Mouse (Mus musculus) megakaryocyte, embryonic 14.5 days (primary cell): ENCODE data around the gene Gm49388. TPM values are rescaled to one million over a fixed set of nuclear protein-coding genes. Genes with fewer than 3 reads are reported as not detected.
"Not testable (repeated sequence)": the region's sequence is repeated elsewhere in the genome, so short reads cannot be mapped to it uniquely, and the experiment has no call there.

Experiments
- H3K27me3 ChIP-seq: replicated peaks from 2 replicates; pipeline ENCODE3; 2012; ENCODE audit warnings: inconsistent platforms
- H3K36me3 ChIP-seq: replicated peaks from 2 replicates; pipeline ENCODE3; 2012; ENCODE audit warnings: low read length, inconsistent platforms, mixed read lengths
- H3K4me1 ChIP-seq: 2 replicates; pipeline ENCODE4 v1.6.1; 2012; ENCODE audit warnings: inconsistent platforms
- H3K4me3 ChIP-seq: replicated peaks from 2 replicates; pipeline ENCODE3; 2012; ENCODE audit warnings: moderate library complexity, mild to moderate bottlenecking, inconsistent platforms
- H3K9me3 ChIP-seq: 2 replicates; pipeline ENCODE4 v1.6.1; 2012; ENCODE audit warnings: inconsistent platforms
- FLI1 ChIP-seq: IDR thresholded peaks from 2 replicates; pipeline ENCODE4 v1.6.1; 2012; ENCODE audit warnings: low read length, inconsistent platforms, mixed read lengths
- GATA1 ChIP-seq: IDR thresholded peaks from 3 replicates; pipeline ENCODE4 v1.6.1; 2012; ENCODE audit warnings: mixed read lengths, low read length, inconsistent platforms, borderline replicate concordance
- polyA plus RNA-seq: library from polyadenylated mRNA; stranded (reverse); fragments of >175 nt; gene quantifications from 2 replicates; pipeline ENCODE4 v1.2.3, GENCODE M21; 2012; ENCODE audit warnings: low replicate concordance; ENCODE audit not compliant: insufficient read depth

Gm49388 gene
- polyA plus RNA-seq, 1 experiment, result not detected

DNA sequence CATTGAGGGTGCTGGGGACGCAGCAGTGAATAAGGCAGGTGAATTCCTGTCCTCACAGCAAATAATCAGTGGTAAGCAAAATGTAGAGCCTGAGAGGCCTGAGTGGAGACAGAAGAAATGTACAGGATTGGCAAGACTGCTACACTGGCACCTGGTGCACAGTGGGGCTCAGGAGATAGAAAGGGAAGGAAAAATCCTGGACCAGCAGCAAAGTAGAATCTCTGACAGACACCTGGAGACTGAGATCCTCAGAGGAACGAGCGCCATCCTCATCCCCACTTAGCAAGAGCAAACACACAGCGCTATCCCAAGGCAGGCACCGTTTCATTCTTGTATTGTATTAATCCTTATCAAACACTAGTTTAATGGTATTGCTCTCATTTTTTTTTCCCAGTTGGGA, 52.1 kb downstream of the Gm49388 start:
- Histone ChIP-seq H3K27me3 (no peaks in the 10 kb centered on the region), H3K9me3 (peaks cover 2% of the 10 kb centered on the region), H3K4me1 (peaks cover 30% of the 10 kb centered on the region), H3K36me3 (peaks cover under 1% of the 10 kb centered on the region), H3K4me3 (no peak overlapping the region)
- no peak for TF ChIP-seq FLI1
- TF ChIP-seq GATA1, result no peak

DNA sequence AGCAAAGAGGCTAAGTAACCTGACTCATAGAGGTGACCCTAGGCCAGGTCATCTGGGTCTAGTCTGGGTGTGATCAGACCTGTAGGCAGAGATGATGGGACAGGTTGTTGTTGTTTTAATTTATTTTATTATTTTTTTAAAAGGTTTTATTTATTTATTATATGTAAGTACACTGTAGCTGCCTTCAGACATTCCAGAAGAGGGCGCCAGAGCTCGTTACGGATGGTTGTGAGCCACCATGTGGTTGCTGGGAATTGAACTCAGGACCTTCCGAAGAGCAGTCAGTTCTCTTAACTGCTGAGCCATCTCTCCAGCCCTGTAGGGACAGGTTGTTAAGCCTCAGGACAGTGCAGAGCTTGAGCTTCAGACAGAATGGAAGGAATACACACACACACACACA, 52.5 kb downstream of the Gm49388 start:
- not testable (repeated sequence) for H3K36me3 ChIP-seq, H3K9me3 ChIP-seq, H3K27me3 ChIP-seq, H3K4me3 ChIP-seq
- peaks cover 34% of the 10 kb centered on the region for H3K4me1 ChIP-seq

DNA sequence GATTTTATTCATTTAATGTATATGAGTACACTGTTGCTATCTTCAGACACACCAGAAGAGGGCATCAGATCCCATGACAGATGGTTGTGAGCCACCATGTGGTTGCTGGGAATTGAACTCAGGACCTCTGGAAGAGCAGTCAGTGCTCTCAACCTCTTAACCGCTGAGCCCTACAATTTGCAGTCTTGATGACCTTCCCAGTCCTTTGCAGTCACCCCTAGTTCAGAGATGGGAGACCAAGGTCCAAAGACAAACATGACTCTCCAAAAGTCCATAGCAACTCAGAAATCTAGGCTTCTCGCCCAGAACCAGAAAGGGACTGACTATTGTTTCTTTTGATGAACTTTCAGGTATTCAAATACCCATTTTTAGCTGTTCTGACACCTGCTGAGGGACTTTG, 54.6 kb downstream of the Gm49388 start:
- Histone ChIP-seq H3K4me1 (peaks cover 55% of the 10 kb centered on the region), H3K36me3 (peaks cover 26% of the 10 kb centered on the region)
- H3K4me3 ChIP-seq, H3K27me3 ChIP-seq, H3K9me3 ChIP-seq: not testable (repeated sequence)

DNA sequence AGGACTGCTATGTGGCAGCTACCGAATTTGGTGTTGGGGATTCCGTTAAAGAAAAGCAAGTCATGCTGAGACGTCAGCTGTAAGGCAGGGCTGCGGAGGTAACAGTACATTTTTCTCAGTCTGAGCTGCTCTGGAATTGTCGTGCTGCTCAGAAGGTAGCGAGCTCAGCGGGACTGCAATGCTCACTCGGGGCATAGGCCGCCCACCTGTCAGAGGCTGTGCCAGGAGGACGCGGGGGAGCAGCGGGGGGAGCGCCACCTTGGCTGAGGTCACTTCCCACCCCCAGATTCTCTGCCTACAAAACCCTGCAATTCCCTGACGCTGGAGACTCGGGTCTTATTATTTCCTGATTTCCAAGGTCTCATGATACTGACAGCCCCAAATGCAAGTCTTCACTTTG, 55.5 kb downstream of the Gm49388 start:
- Histone ChIP-seq H3K4me3 (peak overlapping the region; percentile 98), H3K36me3 (peaks cover 33% of the 10 kb centered on the region), H3K27me3 (no peaks in the 10 kb centered on the region), H3K9me3 (no peaks in the 10 kb centered on the region), H3K4me1 (peaks cover 61% of the 10 kb centered on the region)
- TF ChIP-seq GATA1, result no peak
- no peak for TF ChIP-seq FLI1

DNA sequence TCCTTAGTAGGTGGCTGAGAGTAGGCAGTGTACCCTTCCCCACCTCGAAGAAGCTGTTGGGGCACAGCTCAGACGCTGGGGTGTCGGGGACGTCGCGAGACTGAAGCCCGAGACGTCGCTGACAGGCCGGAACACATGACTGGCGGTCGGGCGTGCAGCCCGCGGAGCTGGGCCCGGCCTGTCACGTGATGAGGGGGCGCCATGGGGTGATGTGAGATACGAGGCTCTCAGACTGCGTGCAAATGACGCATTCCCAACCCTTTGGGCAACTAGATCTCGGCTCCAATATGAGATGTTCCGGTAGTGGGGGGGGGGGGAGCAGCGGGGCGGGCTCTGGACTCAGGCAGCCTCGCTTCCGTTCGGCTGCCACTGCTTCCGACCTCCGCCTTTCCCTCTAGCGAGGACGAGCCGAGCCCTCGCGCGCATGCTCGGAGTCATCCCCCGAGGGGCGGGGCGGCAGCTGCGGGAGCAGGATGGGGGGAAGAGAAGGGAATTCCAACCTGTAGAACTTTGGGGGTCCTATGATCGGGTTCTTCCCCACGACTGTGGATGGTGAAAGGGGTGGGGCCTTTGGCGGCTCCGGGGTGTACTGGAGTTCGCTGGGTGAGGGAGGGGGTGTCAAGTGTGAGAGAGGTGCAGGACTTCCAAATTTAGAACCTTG, 56.1 kb downstream of the Gm49388 start:
- Histone ChIP-seq H3K36me3 (peaks cover 39% of the 10 kb centered on the region), H3K4me1 (peaks cover 62% of the 10 kb centered on the region), H3K4me3 (peak overlapping the region; percentile 98), H3K27me3 (no peaks in the 10 kb centered on the region), H3K9me3 (no peaks in the 10 kb centered on the region)
- TF ChIP-seq GATA1, result no peak
- TF ChIP-seq FLI1, result no peak

DNA sequence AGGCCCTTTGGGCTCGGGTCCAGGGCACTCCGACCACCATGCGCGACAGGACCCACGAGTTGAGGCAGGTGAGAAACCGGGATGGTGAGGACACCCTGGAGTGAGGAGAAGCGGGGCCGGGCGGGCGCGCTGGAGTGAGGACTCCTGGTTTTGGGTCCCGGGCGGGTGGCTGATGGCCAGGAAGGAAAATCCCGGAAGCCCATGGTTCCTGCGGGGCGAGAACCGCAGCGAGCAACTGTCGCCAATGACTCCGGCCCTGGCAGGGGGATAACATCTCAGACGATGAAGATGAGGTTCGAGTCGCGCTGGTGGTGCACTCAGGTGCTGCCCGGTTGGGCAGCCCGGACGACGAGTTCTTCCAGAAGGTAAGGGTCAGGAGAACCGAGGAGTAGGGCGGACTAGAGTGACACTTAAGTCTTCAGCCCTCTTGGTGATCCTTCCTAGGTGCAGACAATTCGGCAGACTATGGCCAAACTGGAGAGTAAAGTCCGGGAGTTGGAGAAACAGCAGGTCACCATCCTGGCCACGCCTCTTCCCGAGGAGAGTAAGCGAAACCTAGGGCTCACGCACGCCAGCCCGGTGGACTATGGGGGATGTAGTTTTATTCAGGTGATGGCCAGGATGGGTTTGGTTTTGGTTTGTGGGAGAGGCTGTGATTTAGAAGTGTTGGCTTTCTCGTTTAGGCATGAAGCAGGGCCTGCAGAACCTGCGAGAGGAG, 56.8 kb downstream of the Gm49388 start:
- no peaks in the 10 kb centered on the region for H3K27me3 ChIP-seq
- TF ChIP-seq FLI1, result no peak
- peak overlapping the region; percentile 98 for H3K4me3 ChIP-seq
- no peaks in the 10 kb centered on the region for H3K9me3 ChIP-seq
- H3K36me3 ChIP-seq, result peaks cover 46% of the 10 kb centered on the region
- H3K4me1 ChIP-seq, result peaks cover 69% of the 10 kb centered on the region

DNA sequence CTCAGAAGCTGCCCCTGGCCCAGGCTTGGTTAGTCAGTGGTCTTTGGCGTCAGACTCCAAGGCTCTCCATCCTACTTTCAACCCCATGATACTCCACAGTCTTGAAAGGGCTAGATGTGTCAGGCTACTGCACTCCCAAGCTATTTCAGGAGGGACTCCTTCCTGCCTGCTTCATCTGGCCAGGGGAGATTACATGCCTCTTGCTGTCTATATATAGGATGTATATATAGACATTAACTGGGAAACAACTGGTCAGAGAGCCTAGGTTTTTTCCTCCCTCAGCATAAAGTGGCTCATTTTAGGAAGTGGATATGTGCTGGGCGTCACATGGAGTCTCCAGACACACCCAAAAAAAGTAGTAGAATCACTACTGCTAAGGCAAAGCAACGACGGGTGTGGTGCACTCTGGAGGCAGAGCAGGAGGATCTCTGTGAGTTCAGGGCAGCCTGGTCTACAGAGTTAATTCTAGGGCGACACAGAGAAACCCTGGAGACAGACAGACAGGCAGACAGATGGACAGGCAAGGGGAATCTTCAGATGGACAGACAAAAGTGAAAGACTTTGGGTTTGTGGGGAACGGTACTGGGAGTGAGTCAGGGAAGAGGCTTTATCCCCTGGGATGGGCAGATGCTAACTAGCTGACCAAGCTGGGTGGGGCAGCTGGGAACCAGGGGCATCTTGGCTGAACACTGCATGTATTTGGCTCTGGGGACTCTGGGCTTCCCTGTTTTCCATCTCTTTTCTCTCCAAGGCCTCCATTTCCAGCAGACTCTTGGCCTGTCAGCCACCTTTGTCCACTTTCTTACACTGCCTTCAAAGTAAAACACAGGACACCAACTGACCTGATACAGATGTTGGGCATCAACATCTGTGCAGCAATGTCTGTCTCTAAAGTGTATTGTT, 64.8 kb downstream of the Gm49388 start:
- H3K4me1 ChIP-seq, result peaks cover 80% of the 10 kb centered on the region
- no peaks in the 10 kb centered on the region for H3K27me3 ChIP-seq
- peak overlapping the region; percentile 86 for H3K4me3 ChIP-seq
- H3K36me3 ChIP-seq, result peaks cover 66% of the 10 kb centered on the region
- TF ChIP-seq GATA1 (peak; percentile 63; the same call in 1 of the 3 replicates), FLI1 (no peak; the same call in 1 of the 2 replicates)
- no peaks in the 10 kb centered on the region for H3K9me3 ChIP-seq

DNA sequence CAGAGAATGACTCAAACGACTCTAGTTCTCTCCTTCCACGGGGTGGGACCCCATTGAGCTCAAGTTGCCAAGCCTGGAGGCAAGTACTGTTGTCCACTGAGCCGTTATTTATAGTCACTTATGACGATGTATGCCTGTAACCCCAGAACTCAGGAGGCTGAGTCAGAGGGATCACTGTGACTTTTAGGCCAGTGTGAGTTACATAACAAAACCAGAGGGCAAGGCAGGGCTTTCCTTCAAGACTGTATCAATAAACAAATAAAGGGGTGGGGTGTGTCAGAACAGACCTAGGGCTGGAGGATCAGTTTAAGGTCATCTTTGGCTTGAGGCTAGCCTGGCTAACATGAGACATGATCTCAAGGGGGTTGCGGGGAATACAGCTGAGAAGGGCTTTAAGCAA, 65.5 kb downstream of the Gm49388 start:
- Histone ChIP-seq H3K4me3 (peak overlapping the region; percentile 86), H3K9me3 (no peaks in the 10 kb centered on the region), H3K4me1 (peaks cover 80% of the 10 kb centered on the region), H3K27me3 (no peaks in the 10 kb centered on the region), H3K36me3 (peaks cover 65% of the 10 kb centered on the region)
- TF ChIP-seq FLI1 (no peak), GATA1 (no peak)

Other genes with a start within 250 kb of the Gm49388 start
- gene Tmem265, start 224.2 kb upstream of the Gm49388 start, polyA plus RNA-seq, result 0.34 TPM in 1 of 2 replicates, not detected in the other
- 19.1 and 27.2 TPM in 2 replicates for gene Phkg2, start 212.3 kb upstream of the Gm49388 start, polyA plus RNA-seq
- 23.5 and 28.8 TPM in 2 replicates for gene Ccdc189, start 197.0 kb upstream of the Gm49388 start, polyA plus RNA-seq
- 14.7 and 20.8 TPM in 2 replicates for gene Rnf40, start 196.8 kb upstream of the Gm49388 start, polyA plus RNA-seq
- gene Zfp629, start 169.8 kb upstream of the Gm49388 start, polyA plus RNA-seq, result 2.9 TPM in 1 of 2 replicates, not detected in the other
- 52.6 and 165 TPM in 2 replicates for gene Bcl7c, start 76.7 kb upstream of the Gm49388 start, polyA plus RNA-seq
- not detected in 2 replicates for gene Ctf1, start 72.9 kb upstream of the Gm49388 start, polyA plus RNA-seq
- not detected in 2 replicates for gene Ctf2, start 53.4 kb upstream of the Gm49388 start, polyA plus RNA-seq
- gene Fbxl19, start 41.1 kb upstream of the Gm49388 start, polyA plus RNA-seq, result 54.6 and 102 TPM in 2 replicates
- 27.3 and 62.4 TPM in 2 replicates for gene Orai3, start 15.8 kb upstream of the Gm49388 start, polyA plus RNA-seq
- gene Setd1a, start 8.9 kb upstream of the Gm49388 start, polyA plus RNA-seq, result 32.9 and 47.6 TPM in 2 replicates
- gene Hsd3b7, start 15.0 kb downstream of the Gm49388 start, polyA plus RNA-seq, result 13.9 and 53.3 TPM in 2 replicates
- 27.2 and 167 TPM in 2 replicates for gene Stx4a, start 38.7 kb downstream of the Gm49388 start, polyA plus RNA-seq
- gene Stx1b, start 38.9 kb downstream of the Gm49388 start, polyA plus RNA-seq, result 0.02 TPM in 1 of 2 replicates, not detected in the other
- gene Zfp646, start 90.6 kb downstream of the Gm49388 start, polyA plus RNA-seq, result 1.0 and 6.3 TPM in 2 replicates
- gene Zfp668, start 91.2 kb downstream of the Gm49388 start, polyA plus RNA-seq, result 9.4 and 18.0 TPM in 2 replicates
- gene Prss53, start 105.4 kb downstream of the Gm49388 start, polyA plus RNA-seq, result 0.44 TPM in 1 of 2 replicates, not detected in the other
- gene Gm21974, start 109.8 kb downstream of the Gm49388 start, polyA plus RNA-seq, result not detected in 2 replicates
- 26.7 and 40.9 TPM in 2 replicates for gene Vkorc1, start 110.0 kb downstream of the Gm49388 start, polyA plus RNA-seq
- 36.9 and 149 TPM in 2 replicates for gene Bckdk, start 118.5 kb downstream of the Gm49388 start, polyA plus RNA-seq
- gene Kat8, start 126.9 kb downstream of the Gm49388 start, polyA plus RNA-seq, result 2.6 and 4.8 TPM in 2 replicates
- not detected in 2 replicates for gene Prss8, start 144.5 kb downstream of the Gm49388 start, polyA plus RNA-seq
- 2.7 and 10.0 TPM in 2 replicates for gene Prss36, start 161.1 kb downstream of the Gm49388 start, polyA plus RNA-seq
- gene Fus, start 181.8 kb downstream of the Gm49388 start, polyA plus RNA-seq, result 25.6 and 318 TPM in 2 replicates
- gene Pycard, start 208.3 kb downstream of the Gm49388 start, polyA plus RNA-seq, result 1.1 and 17.0 TPM in 2 replicates
- gene Trim72, start 218.3 kb downstream of the Gm49388 start, polyA plus RNA-seq, result 0.50 TPM in 1 of 2 replicates, not detected in the other